Mouse (Mus musculus): ENCODE data around the gene Atad2b.
"Not testable (repeated sequence)": the region's sequence is repeated elsewhere in the genome, so short reads cannot be mapped to it uniquely, and the experiment has no call there.

Gene Atad2b

DNA sequence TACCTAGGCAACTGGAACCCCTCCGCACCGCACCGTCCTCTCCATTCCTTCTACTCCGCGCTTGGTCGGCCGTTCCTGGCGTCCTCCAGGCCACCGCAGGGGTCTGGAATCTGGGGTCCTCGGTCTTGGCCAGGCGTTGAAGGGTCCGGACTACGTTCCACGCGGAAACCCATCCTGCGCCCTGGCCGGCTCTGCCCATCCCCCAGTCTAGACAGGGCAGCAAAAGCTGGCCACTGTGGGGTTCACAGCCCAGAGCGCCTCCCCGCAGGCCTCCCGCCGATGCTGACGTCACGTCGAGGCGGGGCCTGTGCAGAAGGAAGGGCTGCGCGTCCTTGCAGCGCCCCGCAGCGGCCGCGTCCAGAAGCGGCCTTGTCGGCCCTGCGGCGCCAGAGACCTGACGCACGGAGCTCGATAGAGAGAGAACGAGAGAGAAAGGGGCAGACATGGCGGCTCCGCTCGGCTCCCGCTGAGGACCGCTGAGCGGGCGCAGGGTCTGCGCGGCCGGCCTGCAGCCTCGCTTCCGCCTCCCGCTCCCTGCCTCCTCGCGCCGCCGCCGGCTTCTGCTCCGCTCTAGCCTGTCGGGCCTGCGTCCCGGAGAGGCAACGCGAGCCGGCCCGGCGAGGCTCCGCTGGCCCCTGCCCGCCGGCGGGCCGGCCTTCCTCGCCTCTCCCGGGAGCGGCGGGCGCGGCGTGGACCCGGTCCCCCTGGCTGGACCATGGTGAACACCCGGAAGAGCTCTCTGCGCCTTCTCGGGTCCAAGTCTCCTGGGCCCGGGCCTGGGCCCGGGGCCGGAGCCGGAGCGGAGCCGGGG lies at the start of gene Atad2b:
TSS of gene Atad2b (plus strand) at position 360 of the 811 bp plus-strand sequence.
- in situ Hi-C loops (cut with MboI; ENCODE audit: low pct_unique_long_range_greater_than_20kb in 1 of 2, low sequenced_read_pairs in 2 of 2, unreplicated experiment in 1 of 2): no loop called here

DNA sequence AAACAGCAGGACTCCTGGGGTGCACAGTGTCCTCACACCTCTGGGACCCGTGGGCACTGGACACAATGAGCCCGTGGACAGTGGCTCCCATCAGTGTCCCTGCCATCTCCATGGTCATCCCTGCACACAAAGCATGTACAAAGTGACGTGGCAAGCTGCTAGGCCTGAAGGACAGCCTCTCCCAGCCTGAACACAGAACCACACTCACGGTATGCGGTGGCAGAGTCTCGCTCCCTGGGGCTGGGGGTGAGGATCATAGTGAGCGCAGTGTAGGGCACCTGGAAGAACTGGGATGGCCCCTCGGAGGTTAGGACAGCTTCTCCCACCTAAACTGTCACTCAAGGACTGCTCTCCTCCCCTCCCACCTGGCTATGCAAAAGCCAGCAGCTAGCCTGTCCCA lies 48.2 kb upstream of the Atad2b start:
- in situ Hi-C loops (cut with MboI; ENCODE audit: low pct_unique_long_range_greater_than_20kb in 1 of 2, low sequenced_read_pairs in 2 of 2, unreplicated experiment in 1 of 2): no loop called here

DNA sequence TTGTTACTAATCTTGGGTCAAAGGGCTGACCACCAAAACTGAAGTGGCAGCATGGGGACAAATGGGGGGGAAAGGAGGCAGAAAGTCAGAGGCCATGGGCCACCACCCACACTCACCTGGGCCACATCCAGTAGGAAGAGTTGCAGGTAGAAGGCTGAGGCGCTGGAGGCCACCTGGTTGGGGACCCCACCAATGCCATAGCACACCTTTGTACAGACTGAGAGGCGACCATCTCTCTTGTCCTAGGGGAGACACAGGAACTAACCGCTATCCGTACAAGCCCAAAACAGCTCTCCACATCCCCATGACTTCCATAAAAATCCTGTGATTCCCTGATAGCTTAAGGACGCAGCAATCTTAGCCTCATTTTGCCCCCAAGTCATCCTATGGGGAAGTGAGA lies 45.9 kb upstream of the Atad2b start:
- in situ Hi-C loops (cut with MboI; ENCODE audit: low pct_unique_long_range_greater_than_20kb in 1 of 2, low sequenced_read_pairs in 2 of 2, unreplicated experiment in 1 of 2): no loop called here

DNA sequence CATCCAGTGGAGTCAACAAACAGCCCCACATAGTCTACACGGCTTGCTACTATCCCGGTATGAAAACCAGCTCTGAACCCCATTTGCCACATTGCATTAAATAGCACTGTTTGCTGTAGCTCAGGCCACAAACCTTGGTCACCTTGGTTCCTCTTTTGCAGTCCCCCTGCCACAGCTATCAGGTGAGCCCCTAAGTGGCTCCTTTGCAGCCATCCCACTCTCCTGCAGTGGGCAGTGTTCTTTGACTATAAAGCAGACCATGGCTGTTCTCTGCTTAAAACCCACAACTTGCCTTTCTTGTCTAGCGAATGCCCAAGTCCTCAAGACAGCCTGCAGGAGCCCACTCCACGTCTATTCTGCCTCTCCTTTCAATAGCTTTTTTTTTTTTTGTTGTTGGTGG lies 44.9 kb upstream of the Atad2b start:
- in situ Hi-C loops (cut with MboI; ENCODE audit: low pct_unique_long_range_greater_than_20kb in 1 of 2, low sequenced_read_pairs in 2 of 2, unreplicated experiment in 1 of 2): no loop called here

DNA sequence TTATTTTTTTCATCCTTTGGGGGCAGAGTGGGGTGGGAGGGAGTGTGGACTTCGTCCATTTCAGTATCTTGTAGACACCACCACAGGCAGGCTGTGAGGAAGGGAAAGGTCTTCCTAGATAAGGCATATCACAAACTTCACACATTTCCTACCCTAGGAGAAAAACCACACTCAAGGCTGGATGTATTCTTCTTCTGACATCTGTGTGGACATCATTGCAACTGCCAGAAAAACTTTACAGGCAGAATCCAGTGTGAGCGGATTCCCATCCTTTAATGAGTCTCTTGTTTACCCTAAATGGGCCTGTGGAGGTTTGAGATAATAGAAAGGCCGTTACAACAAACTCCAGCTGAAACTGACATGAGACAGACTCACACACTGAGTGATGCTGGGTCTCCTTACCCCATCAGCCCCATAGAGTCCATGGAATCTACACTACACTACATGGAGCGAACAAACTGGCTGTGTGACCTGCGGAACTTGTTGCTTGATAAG lies 44.1 kb upstream of the Atad2b start:
- in situ Hi-C loops (cut with MboI; ENCODE audit: low pct_unique_long_range_greater_than_20kb in 1 of 2, low sequenced_read_pairs in 2 of 2, unreplicated experiment in 1 of 2): no loop called here

DNA sequence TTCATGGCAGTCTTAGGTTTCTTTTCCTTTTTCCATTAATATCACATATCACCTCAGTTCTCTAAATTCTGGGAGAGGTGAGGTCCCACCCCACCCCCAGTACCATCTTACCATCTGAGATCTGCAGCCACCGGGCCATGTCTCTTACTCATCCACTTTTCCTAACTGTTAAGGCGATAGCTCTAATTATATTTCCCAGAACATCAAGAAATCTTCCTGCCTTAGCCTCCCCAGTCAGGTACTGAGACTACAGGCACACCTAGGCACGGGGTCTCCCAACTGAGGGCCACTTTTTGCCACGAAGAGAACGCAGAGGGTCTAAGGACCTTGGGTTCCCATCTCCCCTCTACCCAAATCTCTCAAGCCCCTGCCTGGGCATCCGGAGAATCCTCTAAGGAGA lies 43.6 kb upstream of the Atad2b start:
- in situ Hi-C loops (cut with MboI; ENCODE audit: low pct_unique_long_range_greater_than_20kb in 1 of 2, low sequenced_read_pairs in 2 of 2, unreplicated experiment in 1 of 2): no loop called here

DNA sequence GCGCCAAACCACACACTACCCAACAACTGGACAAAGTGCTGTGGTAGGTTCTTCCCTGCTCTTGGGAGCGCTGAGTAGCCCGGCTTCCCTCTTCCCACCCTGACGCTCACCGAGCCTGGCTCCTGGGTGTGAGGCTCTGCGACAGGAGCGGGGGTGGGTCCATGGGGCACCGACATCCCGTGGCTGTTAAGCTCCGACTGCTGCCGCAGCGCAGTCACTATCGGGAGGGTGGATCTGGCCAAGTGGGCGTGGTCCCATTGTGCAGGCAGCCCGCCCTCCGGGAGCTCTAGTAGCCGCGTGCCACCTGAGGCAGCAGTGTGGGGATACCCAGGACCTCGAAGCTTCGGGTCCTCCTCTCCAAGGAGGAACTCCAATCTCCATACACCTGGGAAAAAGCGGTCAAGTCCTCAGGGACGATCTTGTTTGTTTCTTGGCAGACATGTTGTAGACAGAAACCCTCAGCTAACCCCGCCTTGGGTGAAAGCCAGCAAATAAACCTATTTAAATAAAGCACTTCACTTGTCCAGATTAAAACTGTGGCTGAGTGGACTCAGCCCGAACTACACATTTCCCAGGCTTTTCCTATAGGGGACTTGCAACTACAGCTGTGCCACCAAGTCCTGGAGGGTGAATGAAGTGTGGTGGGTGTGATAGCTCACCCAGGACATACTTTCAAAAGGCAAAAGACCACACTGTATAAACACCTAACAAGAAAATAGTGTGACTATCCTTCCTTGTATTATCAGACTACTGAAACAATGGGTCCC lies 42.8 kb upstream of the Atad2b start, which contains the start of gene Mfsd2b:
TSS of gene Mfsd2b (minus strand) at position 199 of the 767 bp plus-strand sequence.
- in situ Hi-C loops (cut with MboI; ENCODE audit: low pct_unique_long_range_greater_than_20kb in 1 of 2, low sequenced_read_pairs in 2 of 2, unreplicated experiment in 1 of 2): no loop called here

DNA sequence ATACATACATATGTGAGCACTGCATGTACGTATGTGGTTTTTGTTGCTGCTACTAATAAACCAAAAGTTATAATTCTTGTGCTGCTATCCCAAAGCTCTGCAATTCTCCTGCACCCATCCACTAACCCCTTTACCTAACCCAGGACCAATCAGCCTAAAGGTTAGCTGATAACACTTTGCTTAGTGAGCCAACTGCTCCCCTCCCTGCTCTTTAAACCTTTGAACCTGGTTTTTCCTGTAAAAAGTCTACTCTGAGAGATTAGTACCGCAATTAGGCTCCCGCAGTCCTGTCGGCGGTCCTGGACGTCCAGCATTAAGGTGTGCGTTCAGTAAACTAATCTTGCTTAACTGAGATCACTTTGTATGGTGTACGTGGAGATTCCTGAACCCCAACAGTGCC lies 41.5 kb upstream of the Atad2b start:
- in situ Hi-C loops (cut with MboI; ENCODE audit: low pct_unique_long_range_greater_than_20kb in 1 of 2, low sequenced_read_pairs in 2 of 2, unreplicated experiment in 1 of 2): no loop called here

DNA sequence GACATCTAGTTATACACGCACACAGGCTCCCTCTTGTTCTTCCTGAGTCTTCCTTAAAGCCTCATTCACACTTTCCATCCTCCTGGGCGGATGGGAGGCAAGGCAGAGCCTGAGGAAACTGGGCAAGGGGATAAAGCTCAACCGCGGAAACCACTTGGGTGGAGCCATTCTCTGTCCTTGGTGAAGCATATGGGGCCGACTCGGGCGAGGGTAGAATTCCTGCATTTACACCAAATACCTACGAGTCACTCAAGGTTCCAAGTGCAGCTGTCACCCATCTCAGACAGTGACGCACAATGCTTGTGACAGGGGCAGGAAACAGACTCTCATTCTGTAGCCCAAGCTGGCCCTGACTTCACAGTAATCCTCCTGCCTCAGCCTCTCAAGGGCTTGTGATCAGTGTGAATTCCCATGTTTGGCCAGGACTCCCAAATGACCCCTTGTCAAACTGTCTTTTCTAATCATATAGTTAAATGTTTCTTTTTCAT lies 38.8 kb upstream of the Atad2b start:
- in situ Hi-C loops (cut with MboI; ENCODE audit: low pct_unique_long_range_greater_than_20kb in 1 of 2, low sequenced_read_pairs in 2 of 2, unreplicated experiment in 1 of 2): no loop called here

DNA sequence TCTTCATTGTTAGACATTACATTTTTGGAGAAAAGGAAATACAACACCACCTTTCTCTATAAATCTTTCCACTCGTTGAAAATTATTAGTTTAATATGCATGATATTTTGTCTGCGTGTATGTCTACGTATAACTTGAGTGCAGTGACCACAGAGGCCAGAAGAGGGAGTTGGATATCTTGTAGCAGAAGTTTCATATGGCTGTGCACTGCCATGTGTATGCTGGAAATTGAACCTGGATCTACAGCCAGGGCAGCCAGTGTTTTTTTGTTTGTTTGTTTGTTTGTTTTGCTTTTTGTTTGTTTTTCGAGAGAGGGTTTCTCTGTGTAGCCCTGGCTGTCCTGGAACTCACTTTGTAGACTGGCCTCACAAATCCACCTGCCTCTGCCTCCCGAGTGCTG lies 38.1 kb upstream of the Atad2b start:
- in situ Hi-C loops (cut with MboI; ENCODE audit: low pct_unique_long_range_greater_than_20kb in 1 of 2, low sequenced_read_pairs in 2 of 2, unreplicated experiment in 1 of 2): no loop called here

DNA sequence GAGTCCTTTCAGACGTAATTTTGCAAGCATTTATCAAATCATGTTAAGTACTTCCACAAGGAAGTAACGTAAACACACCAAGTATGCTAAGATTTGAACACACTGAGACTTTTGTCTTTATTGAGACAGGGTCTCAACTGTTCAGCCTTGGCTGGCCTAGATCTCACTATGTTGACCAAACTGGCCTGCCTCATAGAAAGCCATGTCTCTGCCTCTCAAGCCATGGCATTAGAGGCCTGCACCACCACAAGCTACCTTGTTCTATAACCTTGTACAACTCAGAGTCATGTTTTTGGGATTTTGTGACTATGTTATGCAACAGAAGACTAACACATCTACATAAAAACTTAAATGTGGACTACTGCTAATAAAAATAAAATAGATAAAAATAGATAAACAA lies 35.1 kb upstream of the Atad2b start:
- in situ Hi-C loops (cut with MboI; ENCODE audit: low pct_unique_long_range_greater_than_20kb in 1 of 2, low sequenced_read_pairs in 2 of 2, unreplicated experiment in 1 of 2): no loop called here

DNA sequence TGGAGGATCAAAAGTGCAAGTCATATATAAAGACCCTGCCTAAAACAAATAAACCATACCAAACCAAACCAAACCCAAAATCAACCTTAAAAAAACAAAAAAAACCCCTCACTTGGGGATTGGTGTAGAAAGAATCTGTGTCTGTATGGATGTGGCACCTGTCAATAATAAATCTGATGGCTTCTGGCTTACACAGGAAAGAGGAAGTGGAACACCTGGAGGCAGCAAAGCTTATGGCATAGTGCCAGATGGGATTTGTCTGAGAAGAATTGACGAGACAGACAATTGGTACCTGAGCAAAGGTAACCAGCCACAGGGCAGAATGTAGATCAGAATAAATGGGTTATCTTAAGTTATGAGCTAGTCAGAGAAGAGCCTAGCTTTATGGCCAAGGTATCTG lies 32.1 kb upstream of the Atad2b start:
- in situ Hi-C loops (cut with MboI; ENCODE audit: low pct_unique_long_range_greater_than_20kb in 1 of 2, low sequenced_read_pairs in 2 of 2, unreplicated experiment in 1 of 2): no loop called here

DNA sequence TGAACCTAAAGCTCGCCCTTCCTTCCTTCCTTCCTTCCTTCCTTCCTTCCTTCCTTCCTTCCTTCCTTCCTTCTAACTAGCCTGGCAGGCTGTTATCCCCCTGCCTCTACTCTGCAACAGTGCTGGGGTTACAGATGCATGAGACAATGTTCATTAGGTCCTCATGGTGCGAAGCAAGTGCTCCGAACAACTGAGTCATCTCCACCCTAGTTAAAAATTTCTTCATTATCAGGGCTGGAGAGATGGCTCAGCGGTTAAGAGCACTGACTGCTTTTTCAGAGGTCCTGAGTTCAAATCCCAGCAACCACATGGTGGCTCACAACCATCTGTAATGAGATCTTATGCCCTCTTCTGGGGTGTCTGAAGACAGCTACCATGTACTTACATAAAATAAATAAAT lies 30.6 kb upstream of the Atad2b start:
- in situ Hi-C loops (cut with MboI; ENCODE audit: low pct_unique_long_range_greater_than_20kb in 1 of 2, low sequenced_read_pairs in 2 of 2, unreplicated experiment in 1 of 2): not testable (repeated sequence)

DNA sequence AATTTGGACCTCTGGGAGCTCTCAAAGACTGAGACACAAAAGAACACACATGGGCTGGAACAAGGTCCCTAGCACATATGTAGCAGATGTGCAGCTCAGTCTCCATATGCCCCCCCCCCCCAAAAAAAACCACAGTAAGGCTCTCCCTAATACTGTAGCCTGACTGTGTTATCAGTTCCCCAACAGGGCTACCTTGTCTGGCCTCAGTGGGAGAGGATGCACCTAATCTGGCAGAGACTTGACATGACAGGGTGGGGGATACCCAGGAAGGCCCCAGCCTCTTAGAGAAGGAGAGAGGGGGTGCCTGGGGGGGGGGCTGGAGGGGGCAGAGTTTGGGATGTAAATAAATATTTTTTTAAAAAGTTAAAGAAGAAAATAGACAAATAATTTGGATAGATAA lies 28.4 kb upstream of the Atad2b start:
- in situ Hi-C loops (cut with MboI; ENCODE audit: low pct_unique_long_range_greater_than_20kb in 1 of 2, low sequenced_read_pairs in 2 of 2, unreplicated experiment in 1 of 2): no loop called here

DNA sequence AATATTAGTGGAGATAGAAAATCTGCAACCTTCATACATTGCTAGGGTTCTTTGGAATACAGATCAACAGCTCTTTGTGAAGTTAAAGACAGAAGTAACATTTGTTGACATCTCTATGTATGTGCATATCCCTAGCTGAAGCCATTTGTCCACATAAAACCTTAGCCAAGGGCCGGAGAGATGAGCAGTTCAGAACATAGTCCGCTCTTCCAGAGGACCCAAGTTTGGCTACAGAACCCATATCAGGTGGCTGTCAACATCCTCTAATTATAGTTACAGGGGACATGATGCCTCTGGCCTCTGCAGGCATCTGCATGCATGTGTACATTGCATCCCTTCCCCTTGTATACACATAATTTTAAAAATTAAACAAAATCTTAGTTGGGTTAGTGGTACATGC lies 27.9 kb upstream of the Atad2b start:
- in situ Hi-C loops (cut with MboI; ENCODE audit: low pct_unique_long_range_greater_than_20kb in 1 of 2, low sequenced_read_pairs in 2 of 2, unreplicated experiment in 1 of 2): no loop called here

DNA sequence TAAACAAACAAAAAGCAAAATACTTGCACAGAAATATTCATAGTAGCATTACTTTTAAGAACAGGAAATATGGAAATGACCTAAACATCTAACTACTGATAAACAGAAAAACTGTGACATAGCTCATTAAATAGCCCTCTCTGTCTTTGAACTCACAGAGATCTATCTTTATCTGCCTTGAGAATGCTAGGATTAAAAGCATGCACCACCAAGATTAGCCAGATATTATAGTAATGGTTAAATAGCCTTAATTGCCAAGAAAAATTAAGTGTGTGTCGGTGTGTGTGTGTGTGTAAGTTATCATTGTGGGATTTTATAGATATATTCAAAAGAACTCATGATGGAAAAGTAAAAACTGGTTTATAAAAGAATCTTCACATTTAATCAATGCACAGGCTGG lies 27.3 kb upstream of the Atad2b start:
- in situ Hi-C loops (cut with MboI; ENCODE audit: low pct_unique_long_range_greater_than_20kb in 1 of 2, low sequenced_read_pairs in 2 of 2, unreplicated experiment in 1 of 2): no loop called here

DNA sequence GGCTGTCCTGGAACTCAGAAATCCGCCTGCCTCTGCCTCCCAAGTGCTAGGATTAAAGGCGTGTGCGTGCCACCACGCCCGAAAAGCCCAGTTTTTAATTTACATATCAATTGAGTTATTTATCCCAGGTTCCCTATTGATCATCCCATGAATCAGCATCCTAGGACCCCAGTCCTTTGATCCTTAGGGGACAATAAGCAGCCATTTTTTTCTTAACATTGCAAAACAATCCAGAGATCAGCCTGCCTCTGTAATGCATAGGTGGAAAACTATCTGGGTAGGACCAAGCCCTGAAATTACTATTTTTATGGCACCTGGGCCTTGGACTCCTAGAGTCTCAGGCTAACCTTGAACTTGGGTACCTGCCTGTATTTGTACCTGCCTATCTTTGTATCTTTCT lies 19.1 kb upstream of the Atad2b start:
- in situ Hi-C loops (cut with MboI; ENCODE audit: low pct_unique_long_range_greater_than_20kb in 1 of 2, low sequenced_read_pairs in 2 of 2, unreplicated experiment in 1 of 2): no loop called here

DNA sequence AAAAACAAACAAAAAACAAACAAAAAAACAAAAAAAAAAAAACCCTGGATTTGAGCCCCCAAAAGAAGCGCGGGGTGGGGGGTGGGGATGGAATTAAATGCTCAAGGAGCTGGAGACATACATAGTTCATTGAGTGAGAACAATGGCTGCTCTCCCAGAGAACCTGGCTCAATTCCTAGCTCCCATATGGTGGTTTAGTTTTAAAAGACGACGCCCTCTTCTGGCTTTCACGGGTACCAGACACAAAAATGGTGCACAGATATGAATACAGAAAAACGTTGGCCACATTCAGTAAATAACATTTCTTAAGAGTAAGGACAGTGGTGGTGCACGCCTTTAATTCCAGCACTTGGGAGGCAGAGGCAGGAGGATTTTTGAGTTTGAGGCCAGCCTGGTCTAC lies 11.2 kb upstream of the Atad2b start:
- in situ Hi-C loops (cut with MboI; ENCODE audit: low pct_unique_long_range_greater_than_20kb in 1 of 2, low sequenced_read_pairs in 2 of 2, unreplicated experiment in 1 of 2): no loop called here

DNA sequence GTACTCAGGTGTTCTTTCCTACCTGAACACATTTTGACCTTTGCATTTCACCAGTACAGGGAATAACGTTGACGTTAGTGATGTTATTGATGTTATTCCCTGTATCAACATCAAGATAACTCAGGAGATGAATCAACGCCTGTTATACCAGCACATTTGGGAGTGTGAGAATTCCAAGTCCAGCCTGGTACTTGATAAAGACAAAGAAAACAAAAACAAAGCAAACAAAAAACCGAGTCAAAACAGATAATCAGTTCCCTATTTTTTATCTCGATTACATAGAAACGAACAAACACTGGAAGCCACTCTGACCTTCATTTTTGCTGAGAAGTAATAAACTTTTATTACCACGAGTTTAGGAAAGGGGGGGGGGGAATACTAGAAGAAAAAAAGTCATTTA lies 10.7 kb upstream of the Atad2b start:
- in situ Hi-C loops (cut with MboI; ENCODE audit: low pct_unique_long_range_greater_than_20kb in 1 of 2, low sequenced_read_pairs in 2 of 2, unreplicated experiment in 1 of 2): no loop called here
